Mouse (Mus musculus) liver, embryonic 15.5 days (tissue): ENCODE measurements at regions not wholly inside any gene's neighbourhood (a gene's known extent, or its start where the extent isn't known, plus 50 kb on each side); places are given as distances from the start of the nearest gene placed in this dataset.
"Not testable (repeated sequence)": the region's sequence is repeated elsewhere in the genome, so short reads cannot be mapped to it uniquely, and the experiment has no call there.

Source experiments
- ATAC-seq: fragments of 200-750 bp; cut with Nextera tagmentation; 2 replicates; pipeline ENCODE4 v1.8.0; 2017; ENCODE audit warnings: moderate number of reproducible peaks, mild to moderate bottlenecking, moderate library complexity; ENCODE audit not compliant: insufficient read depth
- H3K27ac ChIP-seq: fragments of 300-500 bp; sonication (generic); replicated peaks from 2 replicates; pipeline ENCODE4 v1.5.1; 2015; ENCODE audit warnings: mild to moderate bottlenecking, inconsistent platforms
- H3K27me3 ChIP-seq: fragments of 300-500 bp; sonication (generic); 2 replicates; pipeline ENCODE4 v1.6.1; 2015; ENCODE audit warnings: mild to moderate bottlenecking, inconsistent platforms
- H3K36me3 ChIP-seq: fragments of 300-500 bp; sonication (generic); replicated peaks from 2 replicates; pipeline ENCODE4 v1.6.1; 2015; ENCODE audit warnings: moderate library complexity, mild to moderate bottlenecking, inconsistent platforms
- H3K4me1 ChIP-seq: fragments of 300-500 bp; sonication (generic); replicated peaks from 2 replicates; pipeline ENCODE4 v1.6.1; 2015; ENCODE audit warnings: inconsistent platforms
- H3K4me2 ChIP-seq: fragments of 300-500 bp; sonication (generic); 2 replicates; pipeline ENCODE4 v1.6.1; 2015; ENCODE audit warnings: moderate library complexity, mild to moderate bottlenecking, inconsistent platforms
- H3K4me3 ChIP-seq: fragments of 300-500 bp; sonication (generic); replicated peaks from 2 replicates; pipeline ENCODE4 v1.5.1; 2015; ENCODE audit warnings: mild to moderate bottlenecking, inconsistent platforms
- H3K9ac ChIP-seq: fragments of 300-500 bp; sonication (generic); 2 replicates; pipeline ENCODE4 v1.6.1; 2015; ENCODE audit warnings: moderate library complexity, mild to moderate bottlenecking, inconsistent platforms
- H3K9me3 ChIP-seq: fragments of 300-500 bp; sonication (generic); replicated peaks from 2 replicates; pipeline ENCODE4 v1.6.1; 2016; ENCODE audit warnings: inconsistent platforms
- WGBS: fragments of 180-500 bp; shearing (Covaris S2); methylation state at CpG from one replicate; pipeline ENCODE4 v1.1.7; 2015; ENCODE audit warnings: mixed read lengths; ENCODE audit not compliant: insufficient replicate concordance; 5-methylcytosine and 5-hydroxymethylcytosine counted together

GRCm38 (mm10) chr5:4355609-4356224 lies 163.6 kb downstream of the Mterf1b start:
- no peak overlapping the region for H3K4me2 ChIP-seq
- no peak for ATAC-seq
- H3K9me3 ChIP-seq = no peaks in the 10 kb centered on the region
- no peaks in the 10 kb centered on the region for H3K36me3 ChIP-seq
- H3K9ac ChIP-seq = no peak overlapping the region
- no peaks in the 10 kb centered on the region for H3K27me3 ChIP-seq
- H3K4me3 ChIP-seq = no peak overlapping the region
- 61% methylated on average over 7 of the region's 7 CpGs for WGBS
- H3K4me1 ChIP-seq = no peaks in the 10 kb centered on the region
- H3K27ac ChIP-seq = no peak overlapping the region

DNA sequence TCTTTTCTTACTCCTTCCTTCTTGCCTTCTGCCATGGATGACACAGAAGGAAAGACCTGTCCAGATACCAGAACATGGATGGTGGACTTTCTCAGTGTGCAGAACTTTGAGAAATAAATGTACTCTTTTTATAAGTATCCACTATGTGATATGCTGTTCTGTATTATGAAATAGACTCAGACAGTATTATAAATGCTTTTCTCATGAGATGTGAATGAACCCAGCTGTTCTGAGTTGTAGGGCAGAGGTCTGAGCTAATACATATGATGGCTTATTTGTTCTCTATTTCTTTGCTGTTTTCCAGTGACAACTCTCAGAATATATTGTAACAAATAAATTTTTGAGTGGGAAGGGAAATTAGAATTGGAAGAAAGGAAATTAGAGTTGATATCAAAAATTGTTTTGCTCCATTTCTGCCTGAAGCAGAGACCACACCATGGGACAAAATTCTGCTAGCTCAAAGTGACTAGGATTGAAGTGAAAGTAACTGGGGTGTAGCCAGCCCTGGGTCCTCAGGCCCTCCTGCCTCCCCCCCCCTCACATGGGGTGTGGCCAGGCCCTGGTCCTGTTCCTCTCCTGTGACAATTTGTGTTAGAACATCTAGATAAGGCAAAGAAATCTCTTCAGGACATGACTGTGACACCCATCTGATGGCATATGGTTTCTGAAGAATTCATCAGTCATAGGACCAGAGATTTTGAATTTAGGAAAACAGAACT lies 164.5 kb downstream of the Mterf1b start:
- H3K4me1 ChIP-seq, H3K4me3 ChIP-seq, ATAC-seq, H3K27me3 ChIP-seq, H3K36me3 ChIP-seq, H3K9me3 ChIP-seq, H3K9ac ChIP-seq, H3K27ac ChIP-seq, H3K4me2 ChIP-seq: not testable (repeated sequence)

DNA sequence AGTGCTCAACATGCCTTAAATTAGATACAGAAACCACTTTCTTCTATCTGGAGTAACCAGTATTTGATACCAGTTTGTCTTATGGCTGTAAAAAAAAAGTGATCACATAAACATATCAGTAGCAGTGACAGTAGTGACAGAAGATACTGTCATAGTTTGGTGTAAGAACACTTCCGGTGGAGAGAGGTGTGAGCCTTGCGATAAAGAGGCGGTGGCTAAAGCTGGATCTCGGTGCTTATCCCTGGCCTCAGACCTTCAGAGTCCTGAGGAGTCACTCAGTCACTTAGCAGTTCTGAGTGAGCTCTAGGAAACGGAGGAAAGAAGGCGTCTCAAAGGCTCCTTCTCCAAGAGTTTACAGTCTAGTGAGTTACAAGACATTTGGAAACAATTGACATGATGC lies 169.4 kb downstream of the Mterf1b start:
- H3K9ac ChIP-seq, H3K4me2 ChIP-seq, H3K9me3 ChIP-seq, H3K4me3 ChIP-seq, H3K27me3 ChIP-seq, H3K27ac ChIP-seq, H3K4me1 ChIP-seq, H3K36me3 ChIP-seq: not testable (repeated sequence)
- ATAC-seq = 0 out of 2 replicates have a peak, but pooled peaks have one; percentile 42
- 58% methylated on average over 6 of the region's 6 CpGs for WGBS

DNA sequence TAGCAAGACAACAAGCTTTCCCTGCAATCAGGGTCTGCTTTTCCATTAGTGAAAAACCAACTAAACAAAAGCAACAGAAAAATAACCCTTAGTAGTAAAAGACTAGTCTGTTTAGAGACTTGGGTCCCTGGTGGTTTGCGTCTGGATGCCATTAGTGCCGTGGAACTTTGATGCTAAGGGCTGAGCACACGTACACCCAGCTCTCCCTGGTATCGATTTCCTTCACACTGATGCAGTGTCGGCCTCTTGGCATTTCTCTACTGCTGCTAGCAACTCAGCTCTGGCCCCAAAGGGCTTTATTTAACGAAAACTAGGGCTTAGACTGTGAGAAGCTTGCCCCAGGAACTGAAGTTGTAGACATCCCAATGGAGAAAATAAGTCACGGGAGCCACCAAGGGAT lies 192.6 kb downstream of the Mterf1b start:
- H3K27me3 ChIP-seq, H3K9me3 ChIP-seq, H3K4me1 ChIP-seq, H3K27ac ChIP-seq, ATAC-seq, H3K4me2 ChIP-seq, H3K36me3 ChIP-seq, H3K4me3 ChIP-seq, H3K9ac ChIP-seq: not testable (repeated sequence)
- 64% methylated on average over 7 of the region's 7 CpGs for WGBS

DNA sequence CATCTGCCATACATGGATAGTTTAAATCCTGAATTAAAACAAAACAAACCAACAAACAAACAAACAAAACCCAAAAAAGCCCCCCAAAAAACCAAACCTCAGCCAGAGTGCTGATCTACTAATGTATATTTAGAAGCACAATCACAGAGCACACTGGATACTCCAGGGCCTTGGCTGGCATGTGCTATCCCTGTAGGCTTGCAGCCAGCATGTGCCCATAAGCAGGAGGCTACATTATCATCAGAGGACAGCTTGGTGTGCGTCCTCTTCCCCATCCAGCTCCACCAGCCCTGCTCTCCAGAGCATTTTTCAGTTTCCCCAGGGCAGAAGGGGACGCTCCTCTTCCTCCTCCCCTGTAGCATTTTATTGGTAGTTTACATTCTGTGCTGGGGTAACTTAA lies 198.9 kb downstream of the Mterf1b start:
- Histone ChIP-seq H3K9me3 (no peaks in the 10 kb centered on the region), H3K36me3 (no peaks in the 10 kb centered on the region), H3K4me1 (no peaks in the 10 kb centered on the region), H3K9ac (no peak overlapping the region), H3K4me3 (no peak overlapping the region), H3K27ac (no peak overlapping the region), H3K4me2 (no peak overlapping the region), H3K27me3 (no peaks in the 10 kb centered on the region)
- WGBS = 45% methylated on average over 2 of the region's 2 CpGs
- no peak for ATAC-seq

DNA sequence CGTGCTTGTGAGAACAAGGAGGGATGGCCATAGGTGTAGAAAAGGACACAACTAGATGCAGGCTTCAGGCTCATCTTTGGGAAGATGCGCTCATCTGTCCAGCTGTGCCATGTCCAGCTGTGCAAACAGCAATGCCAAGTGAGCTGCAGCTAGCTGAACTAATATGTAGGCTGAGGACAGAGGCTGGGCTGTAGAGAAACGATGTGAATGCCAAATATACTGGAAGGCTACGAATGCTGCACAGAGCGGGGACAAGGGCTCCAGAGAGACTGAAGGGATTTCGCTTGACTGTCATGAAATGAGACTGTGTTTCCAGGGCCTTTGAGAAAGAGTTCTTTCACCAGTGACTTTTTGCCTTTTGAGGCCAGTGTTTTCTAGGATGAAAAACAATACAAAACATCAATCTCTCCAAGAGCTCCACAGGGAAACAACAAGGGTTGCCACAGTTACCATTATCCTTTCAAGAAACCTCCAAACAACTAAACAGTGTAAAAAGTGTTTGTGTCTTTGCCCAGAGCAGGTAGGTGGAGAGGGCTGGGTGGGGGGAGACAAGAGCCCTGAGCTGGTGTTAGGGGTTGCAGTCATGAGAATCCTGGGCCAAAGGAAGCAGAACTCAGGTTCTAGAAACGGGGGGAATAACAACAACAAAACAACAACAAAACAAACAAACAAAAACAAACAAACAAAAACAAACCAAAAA lies 202.3 kb downstream of the Mterf1b start:
- not testable (repeated sequence) for H3K9me3 ChIP-seq, H3K36me3 ChIP-seq, H3K4me3 ChIP-seq, H3K4me1 ChIP-seq, H3K27me3 ChIP-seq, ATAC-seq, H3K9ac ChIP-seq, H3K4me2 ChIP-seq, H3K27ac ChIP-seq
- 56% methylated on average over 6 of the region's 7 CpGs for WGBS

DNA sequence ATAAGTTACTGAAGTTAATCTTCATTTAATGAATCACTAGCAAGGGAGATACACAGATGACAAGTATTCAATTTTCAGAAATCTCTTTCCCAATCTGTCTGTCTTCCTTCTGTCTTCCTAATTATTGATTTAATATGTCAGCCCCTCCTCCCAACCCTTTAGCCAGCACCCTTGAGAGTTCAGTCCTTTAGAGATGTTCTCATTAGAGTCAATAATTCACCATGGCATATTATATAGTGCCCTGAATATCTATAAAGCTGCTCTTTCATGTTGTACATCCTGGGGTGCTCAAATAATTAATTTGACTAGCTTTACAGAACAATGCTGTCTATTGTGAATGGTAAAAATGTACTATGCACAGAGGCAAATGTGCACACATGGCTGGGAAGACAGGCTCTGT lies 205.9 kb downstream of the Mterf1b start:
- Histone ChIP-seq H3K4me2 (no peak overlapping the region), H3K9me3 (no peaks in the 10 kb centered on the region)
- ATAC-seq = no peak

DNA sequence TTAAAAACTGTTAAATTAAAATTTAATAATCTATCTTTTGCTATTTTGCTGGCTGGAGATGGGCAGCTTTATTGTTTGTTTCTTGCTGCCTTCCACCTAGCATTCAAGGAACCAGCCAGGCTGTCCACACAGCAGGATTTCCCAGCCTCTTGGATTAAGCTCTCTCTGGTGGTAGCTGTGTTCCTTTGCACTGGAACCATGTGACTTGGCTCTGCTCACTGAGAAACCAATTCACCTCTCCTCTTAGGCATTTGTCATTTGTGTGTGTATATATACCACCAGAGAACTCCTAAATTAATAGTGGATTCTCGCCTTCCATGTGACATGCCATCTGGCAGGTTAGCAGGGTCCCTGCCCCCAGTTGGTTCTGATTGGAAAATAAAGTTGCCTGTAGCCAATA lies 225.6 kb downstream of the Mterf1b start:
- Histone ChIP-seq H3K36me3 (no peaks in the 10 kb centered on the region), H3K27ac (no peak overlapping the region), H3K9ac (no peak overlapping the region), H3K9me3 (no peaks in the 10 kb centered on the region), H3K4me2 (no peak overlapping the region), H3K4me3 (no peak overlapping the region), H3K4me1 (no peaks in the 10 kb centered on the region), H3K27me3 (no peaks in the 10 kb centered on the region)
- ATAC-seq = no peak
- WGBS = 53% methylated on average over 1 of the region's 1 CpGs

More for the DNA sequence above, 205.9 kb downstream of the Mterf1b start:
- Histone ChIP-seq H3K4me1 (no peaks in the 10 kb centered on the region), H3K9ac (no peak overlapping the region), H3K27me3 (no peaks in the 10 kb centered on the region), H3K36me3 (no peaks in the 10 kb centered on the region), H3K27ac (no peak overlapping the region), H3K4me3 (no peak overlapping the region)
